Mouse (Mus musculus) heart, postnatal 0 days (tissue): ENCODE data around the gene Wnt3a. TPM values are rescaled to one million over a fixed set of nuclear protein-coding genes. Genes with fewer than 3 reads are reported as not detected.

ENCODE experiments used
- ATAC-seq: fragments of 200-750 bp; cut with Nextera tagmentation; 2 replicates; pipeline ENCODE4 v1.8.0; 2017; ENCODE audit warnings: low read depth, moderate number of reproducible peaks, moderate library complexity; ENCODE audit not compliant: insufficient read depth
- DNase-seq: peaks from one replicate; pipeline ENCODE4 v3.0.0-alpha.2; 2016; ENCODE audit warnings: low spot score
- H3K27ac ChIP-seq: fragments of 300-500 bp; sonication (generic); 2 replicates; pipeline ENCODE4 v1.5.1; 2014; ENCODE audit warnings: low read depth, mild to moderate bottlenecking
- H3K27me3 ChIP-seq: fragments of 300-500 bp; sonication (generic); 2 replicates; pipeline ENCODE4 v1.6.1; 2014; ENCODE audit warnings: low read length, mixed read lengths; ENCODE audit not compliant: control insufficient read depth, insufficient read depth
- H3K36me3 ChIP-seq: fragments of 300-500 bp; sonication (generic); replicated peaks from 2 replicates; pipeline ENCODE4 v1.6.1; 2014; ENCODE audit warnings: low read length, mixed read lengths; ENCODE audit not compliant: control insufficient read depth, insufficient read depth
- H3K4me1 ChIP-seq: fragments of 300-500 bp; sonication (generic); 2 replicates; pipeline ENCODE4 v1.6.1; 2014; ENCODE audit warnings: antibody characterized with exemption; ENCODE audit not compliant: control insufficient read depth, insufficient read depth
- H3K4me2 ChIP-seq: fragments of 300-500 bp; sonication (generic); 2 replicates; pipeline ENCODE4 v1.6.1; 2014; ENCODE audit warnings: low read depth, mild to moderate bottlenecking, low read length, moderate library complexity
- H3K4me3 ChIP-seq: fragments of 300-500 bp; sonication (generic); 2 replicates; pipeline ENCODE4 v1.5.1; 2014; ENCODE audit warnings: low read depth, low read length
- H3K9ac ChIP-seq: fragments of 300-500 bp; sonication (generic); replicated peaks from 2 replicates; pipeline ENCODE4 v1.6.1; 2014; ENCODE audit warnings: low read depth, low read length, mixed read lengths
- H3K9me3 ChIP-seq: fragments of 300-500 bp; sonication (generic); replicated peaks from 2 replicates; pipeline ENCODE4 v1.6.1; 2016; ENCODE audit warnings: low read length; ENCODE audit not compliant: control insufficient read depth
- CTCF ChIP-seq: IDR thresholded peaks from 2 replicates; pipeline ENCODE4 v1.5.1; 2016; ENCODE audit warnings: antibody characterized with exemption, control low read depth, low read depth
- EP300 ChIP-seq: IDR thresholded peaks from 2 replicates; pipeline ENCODE4 v1.6.1; 2016; ENCODE audit warnings: antibody characterized with exemption, low read depth
- WGBS: fragments of 180-500 bp; shearing (Covaris S2); extraction: QIAGEN DNeasy Blood & Tissue Kit; methylation state at CpG from one replicate; pipeline ENCODE4 v1.1.7; 2014; 5-methylcytosine and 5-hydroxymethylcytosine counted together
- polyA plus RNA-seq: library from polyadenylated mRNA; unstranded; fragments of >200 nt; fragmentation: Nextera tagmentation; extraction: Ambion mirVana; gene quantifications from 2 replicates; pipeline ENCODE4 v1.2.1, GENCODE M21; 2015
- total RNA-seq: library from RNA; depleted of rRNA; stranded (reverse); fragments of >200 nt; gene quantifications from 2 replicates; pipeline ENCODE4 v1.2.3, GENCODE M21; 2014; ENCODE audit warnings: low replicate concordance

Gene Wnt3a
- total and polyA plus RNA-seq, 2 experiments from 2014 or later = not detected

GRCm38 (mm10) chr11:59228122-59228953, 62.2 kb downstream of the Wnt3a start, which contains the start of gene Arf1:
TSS of gene Arf1 (minus strand) at chr11:59228270.
- H3K27me3 ChIP-seq = no peaks in the 10 kb centered on the region
- peak within 1 kb of the TSS; percentile 80 for H3K4me3 ChIP-seq
- H3K9ac ChIP-seq = peak within 1 kb of the TSS; percentile 97
- no peak for TF ChIP-seq CTCF
- no peak for TF ChIP-seq EP300
- H3K9me3 ChIP-seq = no peaks in the 10 kb centered on the region
- DNase-seq = peak; percentile 93
- ATAC-seq = peak; percentile 95
- H3K4me1 ChIP-seq = peaks cover 38% of the 10 kb centered on the region
- WGBS = 7% methylated on average over 47 of the region's 59 CpGs
- peak within 1 kb of the TSS; percentile 98 for H3K27ac ChIP-seq
- 0 out of 2 replicates have a peak, but pooled peaks cover 4% of the 10 kb centered on the region for H3K36me3 ChIP-seq
- H3K4me2 ChIP-seq = peak within 1 kb of the TSS; percentile 86

DNA sequence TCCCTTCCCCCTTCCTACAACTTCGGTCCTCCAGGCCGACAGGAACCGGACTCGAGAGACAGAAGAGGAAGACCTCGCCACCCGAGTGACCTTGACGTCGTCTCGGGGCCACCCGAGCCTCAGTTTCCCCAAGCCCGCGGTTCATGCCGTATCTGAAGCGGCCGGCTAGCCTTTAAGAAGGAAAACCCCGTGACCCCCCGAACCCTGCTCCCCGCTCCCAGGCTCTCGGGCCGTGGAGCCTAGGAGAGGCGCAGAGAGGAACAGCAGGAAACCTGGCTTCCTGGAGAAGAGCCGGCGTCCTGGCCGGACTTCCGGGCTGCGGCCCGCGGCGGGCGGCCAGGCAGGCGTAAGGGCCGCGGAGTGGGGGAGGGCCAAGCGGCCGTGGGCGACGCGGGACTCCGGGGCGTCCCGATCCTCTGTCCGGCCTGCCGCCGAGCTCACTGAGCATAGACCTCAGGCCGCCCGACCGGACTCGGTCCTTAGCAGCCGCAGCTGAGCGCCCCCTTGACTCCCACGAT, 62.9 kb downstream of the Wnt3a start:
- ATAC-seq (peak; percentile 81), DNase-seq (peak; percentile 58)
- no peaks in the 10 kb centered on the region for H3K27me3 ChIP-seq
- peaks cover 45% of the 10 kb centered on the region for H3K4me1 ChIP-seq
- 0 out of 2 replicates have a peak, but pooled peaks cover 4% of the 10 kb centered on the region for H3K36me3 ChIP-seq
- TF ChIP-seq CTCF = no peak
- no peak for TF ChIP-seq EP300
- H3K4me3 ChIP-seq = peak overlapping the region; percentile 80
- H3K9ac ChIP-seq = peak overlapping the region; percentile 97
- WGBS = 1% methylated on average over 46 of the region's 51 CpGs
- peak overlapping the region; percentile 86 for H3K4me2 ChIP-seq
- peak overlapping the region; percentile 98 for H3K27ac ChIP-seq
- no peaks in the 10 kb centered on the region for H3K9me3 ChIP-seq

- ATAC-seq (no peak), DNase-seq (no peak)
- H3K4me2 ChIP-seq = peak overlapping the region; percentile 86
- H3K9me3 ChIP-seq = no peaks in the 10 kb centered on the region
- 0 out of 2 replicates have a peak, but pooled peaks cover 4% of the 10 kb centered on the region for H3K36me3 ChIP-seq
- no peak for TF ChIP-seq CTCF
- no peak for TF ChIP-seq EP300
- H3K27me3 ChIP-seq = no peaks in the 10 kb centered on the region
- peaks cover 51% of the 10 kb centered on the region for H3K4me1 ChIP-seq
- H3K9ac ChIP-seq = peak overlapping the region; percentile 97
- 2% methylated on average over 21 of the region's 21 CpGs for WGBS
- peak overlapping the region; percentile 98 for H3K27ac ChIP-seq
- H3K4me3 ChIP-seq = peak overlapping the region; percentile 80
Observed at GRCm38 (mm10) chr11:59226787-59227603, 63.6 kb downstream of the Wnt3a start.

DNA sequence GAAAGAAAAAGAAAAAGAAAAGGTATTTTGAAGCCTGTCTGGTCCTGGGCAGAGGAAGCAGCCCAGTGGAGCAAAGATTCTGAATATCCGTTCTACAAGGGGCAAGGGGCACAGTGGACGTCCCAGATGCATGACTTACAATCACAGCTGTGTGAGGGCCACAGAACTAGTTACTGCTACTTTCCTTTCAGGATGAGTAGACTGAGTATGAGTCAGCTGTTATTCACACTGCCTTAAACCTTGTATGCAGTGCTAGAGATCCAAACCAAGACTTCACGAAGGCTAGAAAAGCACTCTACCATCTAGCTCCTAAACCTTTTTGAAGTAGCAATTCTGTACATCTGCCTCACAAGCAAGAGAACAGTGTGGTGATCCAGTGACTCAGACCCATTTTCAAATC, 64.3 kb downstream of the Wnt3a start:
- H3K9ac ChIP-seq = peak overlapping the region; percentile 35; the same call in 1 of the 2 replicates
- H3K36me3 ChIP-seq = 0 out of 2 replicates have a peak, but pooled peaks cover 4% of the 10 kb centered on the region
- WGBS = 15% methylated on average over 3 of the region's 3 CpGs
- peak overlapping the region; percentile 86 for H3K4me2 ChIP-seq
- peak overlapping the region; percentile 80 for H3K4me3 ChIP-seq
- H3K27ac ChIP-seq = no peak overlapping the region
- DNase-seq = no peak
- TF ChIP-seq EP300 (no peak), CTCF (no peak)
- no peaks in the 10 kb centered on the region for H3K9me3 ChIP-seq
- no peak for ATAC-seq
- H3K27me3 ChIP-seq = no peaks in the 10 kb centered on the region
- H3K4me1 ChIP-seq = peaks cover 58% of the 10 kb centered on the region

GRCm38 (mm10) chr11:59225167-59225566, 65.4 kb downstream of the Wnt3a start:
- Histone ChIP-seq H3K27ac (peak overlapping the region; percentile 23; the same call in 1 of the 2 replicates), H3K4me2 (peak overlapping the region; percentile 86), H3K4me1 (peaks cover 67% of the 10 kb centered on the region), H3K27me3 (no peaks in the 10 kb centered on the region), H3K9ac (no peak overlapping the region), H3K4me3 (no peak overlapping the region), H3K36me3 (0 out of 2 replicates have a peak, but pooled peaks cover 4% of the 10 kb centered on the region), H3K9me3 (no peaks in the 10 kb centered on the region)
- no peak for ATAC-seq
- TF ChIP-seq CTCF = no peak
- no peak for TF ChIP-seq EP300
- 31% methylated on average over 2 of the region's 2 CpGs for WGBS
- DNase-seq = no peak
